Mouse (Mus musculus) spleen, adult 18-20 months (tissue): ENCODE data around the gene 4930564D02Rik.

Source experiments
- DNase-seq, 2 experiments: peaks; one replicate each; pipeline ENCODE4 v3.0.0; 2022; ENCODE audit warnings: mixed read lengths in 2 of 2

The 4930564D02Rik gene

DNA sequence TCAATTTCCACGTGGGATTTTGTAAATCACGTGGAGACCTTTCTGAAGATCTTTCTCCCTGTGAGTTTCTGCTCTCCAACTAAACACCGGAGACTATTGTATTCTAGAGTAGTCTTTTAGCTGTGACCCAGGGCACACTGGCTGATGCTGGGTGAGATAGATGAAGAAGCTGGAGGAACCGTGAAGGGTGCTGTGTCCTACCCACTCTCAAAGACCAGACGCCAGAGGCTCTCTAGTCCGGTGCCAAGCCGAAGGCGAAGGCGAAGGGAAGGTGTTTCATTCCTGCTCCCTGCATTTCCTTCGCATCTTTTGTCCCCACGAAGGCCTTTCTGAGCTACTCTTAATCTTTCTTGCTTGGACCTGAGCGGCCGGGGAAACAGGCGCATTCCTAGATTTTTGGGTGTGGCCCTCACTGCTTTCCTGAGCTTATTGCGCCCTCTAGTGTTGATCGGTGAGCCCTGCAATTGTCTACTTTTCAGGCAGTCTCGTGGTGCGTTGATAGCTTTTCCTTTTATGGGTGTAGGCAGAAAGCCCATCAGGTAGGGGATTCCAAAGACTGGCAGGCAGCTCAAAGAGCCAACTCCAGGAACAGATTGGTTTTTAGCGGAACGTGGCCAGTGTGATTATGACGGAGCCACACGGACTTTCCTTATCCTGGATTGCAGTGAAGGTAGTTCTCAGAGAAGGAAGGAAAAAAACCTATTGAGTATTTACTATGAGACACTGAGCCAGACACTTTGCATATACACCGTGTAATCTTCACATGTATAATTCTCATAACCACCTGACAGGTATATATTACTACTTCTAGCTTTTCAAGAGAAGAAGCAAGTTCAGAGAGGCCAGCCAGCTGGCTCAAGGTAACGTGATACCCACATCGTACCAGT, 7.8 kb upstream of the 4930564D02Rik start:
- peak; percentile 11 to 58 for DNase-seq

- DNase-seq, result no peak
Observed at GRCm38 (mm10) chr3:105059911-105060310, 6.7 kb upstream of the 4930564D02Rik start.

DNA sequence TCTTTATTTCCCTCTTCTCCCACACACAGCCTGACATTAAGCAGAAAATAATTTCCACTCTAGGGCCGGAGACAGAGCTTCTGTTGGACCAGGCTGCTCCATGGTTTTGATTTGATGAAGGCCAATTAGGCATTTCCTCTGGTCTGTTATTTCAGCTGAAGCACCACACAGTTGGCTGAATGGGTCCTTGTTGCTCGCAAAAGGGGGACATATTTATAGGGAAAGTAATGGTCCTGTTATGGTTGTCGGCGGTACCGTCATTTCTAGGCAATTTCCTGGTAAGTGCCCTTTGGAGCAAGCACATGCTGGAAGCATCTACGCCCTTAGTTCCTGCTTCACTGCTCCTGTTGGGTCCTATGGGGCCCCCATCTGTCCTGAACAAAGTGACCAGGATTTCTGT, 5.7 kb upstream of the 4930564D02Rik start:
- DNase-seq, result no peak

DNA sequence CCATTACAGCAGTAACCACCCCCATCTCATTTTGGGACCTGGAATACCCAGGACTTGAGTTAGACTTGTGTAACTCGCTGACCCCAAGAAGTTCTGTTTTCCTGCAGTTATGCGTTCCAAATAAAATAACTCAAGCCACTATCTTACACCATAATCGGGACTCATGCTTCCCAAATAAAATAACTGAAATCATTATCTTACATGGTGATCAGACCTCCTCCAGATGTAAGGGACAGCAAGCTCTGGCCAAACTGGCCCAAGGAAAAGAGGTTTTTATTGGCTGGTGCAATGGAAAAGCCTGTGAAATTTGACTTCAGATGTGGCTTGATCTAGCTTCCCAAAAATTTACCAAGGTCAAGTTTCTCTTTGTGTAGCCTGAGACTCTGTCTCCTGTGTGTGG, 5.1 kb upstream of the 4930564D02Rik start:
- DNase-seq, result no peak

DNA sequence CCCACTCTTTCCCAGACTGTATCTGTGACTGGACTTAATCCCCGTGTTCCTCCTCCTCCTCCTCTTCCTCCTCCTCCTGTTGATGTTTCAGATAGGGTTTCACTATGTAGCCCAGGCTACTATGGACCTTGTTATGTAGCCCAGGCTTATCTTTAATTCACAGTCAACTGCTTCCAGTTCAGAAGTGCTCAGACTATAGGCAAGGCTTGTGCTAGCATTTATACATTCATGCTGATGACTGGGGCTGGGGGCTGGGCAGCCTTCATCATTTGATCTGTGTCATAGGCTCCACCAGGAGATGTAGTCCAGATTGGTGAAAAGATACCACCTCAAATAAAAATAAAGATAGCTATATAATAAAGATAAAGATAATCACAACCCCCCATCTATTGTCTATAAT, 4.7 kb upstream of the 4930564D02Rik start:
- DNase-seq, result no peak

DNA sequence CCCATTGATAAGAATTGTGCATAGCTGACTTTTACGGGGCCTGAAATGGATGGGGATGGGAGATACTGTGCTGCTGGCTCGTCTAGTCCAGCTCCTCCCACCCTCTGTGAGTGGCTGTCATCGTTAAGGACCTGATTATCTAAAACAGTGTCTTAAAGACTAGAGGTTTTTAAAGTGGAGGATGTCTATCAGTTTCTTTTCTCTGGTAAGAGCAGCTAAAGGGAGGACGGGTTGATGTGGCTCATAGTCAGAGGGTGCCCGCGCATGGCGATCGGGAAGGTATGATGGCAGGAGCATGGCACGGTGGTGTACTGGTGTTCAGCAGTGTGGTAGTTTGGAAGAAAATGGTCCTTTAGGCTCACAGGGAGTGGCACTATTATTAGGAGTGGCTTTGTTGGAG, 4.0 kb upstream of the 4930564D02Rik start:
- DNase-seq, result no peak

DNA sequence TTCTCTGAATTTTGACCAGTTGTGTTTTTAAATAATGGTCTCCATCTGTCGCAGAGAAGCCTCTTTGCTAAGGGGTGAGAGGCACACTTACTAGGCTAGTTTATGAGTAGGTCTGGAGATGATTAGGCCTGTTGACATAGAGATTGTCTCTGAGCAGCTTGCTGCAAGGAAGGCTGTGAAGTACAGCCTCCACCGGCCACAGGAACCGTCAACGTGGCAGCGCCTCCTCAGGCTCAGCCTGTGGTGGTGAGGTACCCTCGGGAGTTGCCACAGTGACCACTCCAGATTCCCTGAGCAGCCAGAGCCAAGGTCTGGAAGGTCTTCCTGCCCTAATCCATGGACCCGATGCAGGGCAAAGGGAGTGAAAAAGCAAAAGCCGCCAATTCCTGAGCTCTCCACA, 3.9 kb downstream of the 4930564D02Rik start:
- DNase-seq, result no peak

DNA sequence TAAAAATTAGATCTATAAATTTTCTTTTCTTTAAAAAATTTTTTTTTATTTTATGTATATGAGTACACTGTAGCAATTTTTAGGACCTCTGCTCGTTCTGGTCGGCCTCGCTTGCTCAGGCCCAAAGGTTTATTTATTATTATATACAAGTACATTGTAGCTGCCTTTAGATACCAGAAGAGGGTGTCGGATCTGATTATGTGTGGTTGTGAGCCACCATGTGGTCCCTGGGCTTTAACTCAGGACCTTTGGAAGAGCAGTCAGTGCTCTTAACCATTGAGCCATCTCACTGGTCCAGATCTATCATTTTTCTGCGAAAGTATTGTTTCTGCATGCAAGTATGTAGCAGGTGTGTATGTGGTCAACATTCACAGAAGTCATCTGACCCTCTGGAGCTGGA, 4.6 kb downstream of the 4930564D02Rik start:
- DNase-seq, result no peak

- no peak for DNase-seq
Observed at GRCm38 (mm10) chr3:105072536-105072935, 5.9 kb downstream of the 4930564D02Rik start.

GRCm38 (mm10) chr3:105075796-105076195, 9.2 kb downstream of the 4930564D02Rik start:
- DNase-seq, result no peak

DNA sequence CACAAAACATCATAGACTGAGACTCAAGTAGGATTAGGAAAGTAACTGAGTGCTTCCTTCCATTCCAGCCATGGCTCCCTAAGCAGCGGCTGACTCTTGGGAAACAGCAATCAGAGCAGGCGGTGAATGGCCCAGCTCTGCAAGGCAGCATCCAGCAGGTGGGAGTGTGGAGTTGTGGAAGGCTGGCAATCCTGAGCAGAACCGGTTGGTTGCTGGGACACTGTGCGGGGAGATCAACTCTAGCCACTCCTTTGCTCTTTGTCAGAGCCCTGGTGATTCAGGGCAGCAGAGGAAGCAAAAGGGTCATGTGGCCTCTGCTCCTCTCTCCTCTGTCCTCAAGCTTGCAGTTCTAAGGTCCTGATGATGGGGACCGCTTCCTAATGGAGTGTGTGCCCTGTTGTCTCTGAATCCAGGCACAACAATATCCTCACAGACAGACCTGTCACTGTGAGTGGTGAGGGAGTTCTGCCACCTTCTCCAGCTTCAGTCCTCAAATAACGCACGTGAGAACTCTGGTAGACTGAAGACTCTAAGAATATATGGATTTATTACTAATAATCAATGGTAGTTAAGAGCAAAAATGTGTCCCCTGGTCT, 11.7 kb downstream of the 4930564D02Rik start:
- DNase-seq, result peak in 1 of 2 experiments; percentile 23

DNA sequence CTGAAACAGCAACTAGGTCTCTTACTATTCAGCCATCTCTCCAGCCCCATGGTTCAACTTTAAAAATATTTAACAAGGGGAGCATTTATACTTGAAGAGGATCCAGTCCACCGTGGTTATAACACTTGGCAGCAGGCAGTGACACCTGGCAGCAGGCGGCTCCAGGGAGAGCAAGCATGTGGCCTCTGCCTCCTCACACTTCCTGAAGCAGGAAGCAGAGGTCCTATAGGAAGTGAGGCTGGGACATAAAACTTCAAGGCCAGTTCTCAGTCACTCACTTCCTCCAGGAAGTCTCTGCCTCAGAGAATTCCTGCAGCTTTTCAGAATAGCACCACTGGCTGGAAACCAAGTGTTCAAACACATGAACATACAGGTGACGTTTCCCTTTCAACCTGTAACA, 20.7 kb downstream of the 4930564D02Rik start:
- DNase-seq, result no peak

GRCm38 (mm10) chr3:105088638-105089037, 22.0 kb downstream of the 4930564D02Rik start:
- DNase-seq, result no peak

- DNase-seq, result no peak
Observed at GRCm38 (mm10) chr3:105090147-105090546, 23.5 kb downstream of the 4930564D02Rik start.

- DNase-seq, result no peak
Observed at GRCm38 (mm10) chr3:105090981-105091380, 24.3 kb downstream of the 4930564D02Rik start.

GRCm38 (mm10) chr3:105092721-105093505, 26.3 kb downstream of the 4930564D02Rik start:
- DNase-seq, result no peak

DNA sequence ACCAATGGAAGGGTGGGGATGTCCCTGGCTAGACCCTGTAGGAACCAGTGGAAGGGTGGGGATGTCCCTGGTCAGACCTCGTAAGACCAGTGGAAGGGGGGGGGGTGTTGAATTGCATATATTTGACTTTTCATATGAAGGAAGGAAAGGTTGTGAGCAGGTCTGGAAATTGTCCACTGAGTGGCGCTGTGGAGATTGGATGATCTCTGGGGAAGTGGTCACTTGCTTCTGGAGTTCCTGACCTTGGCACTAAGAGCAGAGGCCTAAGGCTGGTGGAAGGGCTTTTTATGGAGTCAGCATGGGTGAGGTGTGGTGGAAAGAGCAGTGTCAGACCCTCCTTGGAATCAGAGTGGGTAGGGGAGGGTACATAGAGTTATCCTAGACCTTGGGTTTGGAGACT, 27.8 kb downstream of the 4930564D02Rik start:
- DNase-seq, result no peak

DNA sequence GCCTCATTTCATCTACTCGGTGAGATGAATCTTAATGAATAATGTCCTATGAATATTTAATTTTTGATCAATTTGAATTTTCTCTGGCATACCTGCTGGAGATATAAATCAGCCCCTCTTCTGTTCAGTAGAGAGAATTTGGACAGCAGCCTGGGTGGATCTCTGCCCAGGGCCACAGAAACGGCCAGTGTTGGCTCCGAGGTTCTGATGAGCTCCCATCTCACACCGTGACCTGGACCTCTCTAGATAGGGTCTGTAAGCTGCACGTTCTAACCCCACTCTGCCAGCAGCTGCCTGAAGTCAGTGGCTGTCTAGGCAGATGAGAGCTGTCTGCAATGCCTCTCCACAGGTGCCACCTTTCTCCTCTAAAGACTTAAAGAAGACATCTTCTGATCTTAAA, 28.4 kb downstream of the 4930564D02Rik start:
- no peak for DNase-seq

- no peak for DNase-seq
Observed at GRCm38 (mm10) chr3:105097581-105097980, 30.9 kb downstream of the 4930564D02Rik start.

GRCm38 (mm10) chr3:105099526-105100269, 33.1 kb downstream of the 4930564D02Rik start:
- no peak for DNase-seq

DNA sequence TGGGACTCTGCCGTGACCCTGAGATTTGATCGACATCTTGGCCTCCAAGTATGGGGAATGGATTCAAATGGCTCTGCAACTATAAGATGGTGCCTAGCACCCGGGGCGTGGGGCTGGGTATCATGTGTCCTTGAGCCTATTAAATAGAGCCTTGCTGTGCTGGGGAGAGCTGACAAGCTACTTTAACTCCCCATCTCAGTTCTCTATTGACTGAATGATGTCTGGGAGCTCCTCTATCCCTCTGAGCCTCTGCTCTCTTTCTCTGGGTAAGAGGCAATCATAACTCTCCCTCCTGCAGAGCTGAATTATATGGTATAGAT, 33.6 kb downstream of the 4930564D02Rik start:
- no peak for DNase-seq

GRCm38 (mm10) chr3:105105827-105106226, 39.2 kb downstream of the 4930564D02Rik start:
- no peak for DNase-seq

GRCm38 (mm10) chr3:105113859-105114258, 47.2 kb downstream of the 4930564D02Rik start:
- no peak for DNase-seq
